9 mouse cellular contexts compared by ENCODE assay signal in genomic region chr16:25058812-25059501, GRCm38 (mm10).
DNase-seq lines count a peak whose midpoint lies in the region; ATAC-seq and TF ChIP-seq lines count a peak whose summit lies in the region.
"Had no signal": no experiment of that assay in that cellular context is flagged by ENCODE, and none has a peak within 500 bp of the region (broad histone marks: within the 10 kb centered on the region; RNA-seq: fewer than 3 reads in every experiment).

No protein-coding gene starts in this region.

- peak overlapping the region; percentile 82 for H3K4me2 ChIP-seq in heart, embryonic 12.5 days
- H3K4me2 ChIP-seq in kidney, embryonic 16.5 days (replicated peaks; ENCODE audit: low read depth, low read length): peak overlapping the region; percentile 70

- TF ChIP-seq CTCF in bone marrow macrophage, adult 2 months (IDR thresholded peaks at IDR 0.05; ENCODE audit: low read depth, low read length): no peak

- no peaks in the 10 kb centered on the region for H3K27me3 ChIP-seq in heart, embryonic 12.5 days (replicated peaks)
- no peaks in the 10 kb centered on the region for H3K27me3 ChIP-seq in kidney, embryonic 16.5 days (ENCODE audit: insufficient read depth, low read length)
- H3K27me3 ChIP-seq: CH12.LX had no signal

- peak overlapping the region; percentile 90 for H3K27ac ChIP-seq in bone marrow macrophage, adult 2 months (ENCODE audit: insufficient read depth, low read depth, low read length)
- H3K27ac ChIP-seq in heart, embryonic 12.5 days (ENCODE audit: poor library complexity, severe bottlenecking): peak overlapping the region; percentile 99
- H3K27ac ChIP-seq in kidney, embryonic 16.5 days (ENCODE audit: low read length): peak overlapping the region; percentile 98

- peak overlapping the region; percentile 74 for H3K9ac ChIP-seq in heart, embryonic 12.5 days
- peak overlapping the region; percentile 79 for H3K9ac ChIP-seq in kidney, embryonic 16.5 days (replicated peaks; ENCODE audit: low read length)

- H3K4me3 ChIP-seq in bone marrow macrophage, adult 2 months (ENCODE audit: insufficient read depth, low read length): peak overlapping the region; percentile 81
- peak overlapping the region; percentile 67 for H3K4me3 ChIP-seq in heart, embryonic 12.5 days
- peak overlapping the region; percentile 66 for H3K4me3 ChIP-seq in kidney, embryonic 16.5 days (ENCODE audit: low read length)

- under 1% methylated on average over 36 of the region's 36 CpGs for WGBS in heart, embryonic 12.5 days
- under 1% methylated on average over 36 of the region's 36 CpGs for WGBS in kidney, embryonic 16.5 days

- TF ChIP-seq POLR2A in bone marrow macrophage, adult 2 months (IDR thresholded peaks at IDR 0.05; ENCODE audit: borderline replicate concordance, low read depth, low read length): no peak

- H3K4me1 ChIP-seq in bone marrow macrophage, adult 2 months (ENCODE audit: control insufficient read depth, insufficient read depth, low read length): peaks cover 75% of the 10 kb centered on the region
- H3K4me1 ChIP-seq in heart, embryonic 12.5 days (replicated peaks): peaks cover 29% of the 10 kb centered on the region
- H3K4me1 ChIP-seq in kidney, embryonic 16.5 days (ENCODE audit: insufficient read depth, low read length): peaks cover 25% of the 10 kb centered on the region

- no peaks in the 10 kb centered on the region for H3K36me3 ChIP-seq in heart, embryonic 12.5 days
- H3K36me3 ChIP-seq in kidney, embryonic 16.5 days (ENCODE audit: insufficient read depth, low read length): no peaks in the 10 kb centered on the region

- ATAC-seq in heart, embryonic 12.5 days (ENCODE audit: insufficient number of reproducible peaks, low FRiP score): peak; percentile 94
- ATAC-seq in kidney, embryonic 16.5 days (ENCODE audit: low FRiP score, low TSS enrichment): peak; percentile 98
- ATAC-seq in monocyte, adult 5-6 weeks (replicated peaks; ENCODE audit: insufficient number of reproducible peaks, low FRiP score, low TSS enrichment, poor library complexity, severe bottlenecking): 0 out of 2 replicates have a peak, but pooled peaks have one; percentile 29

- DNase-seq in 3T3-L1 (ENCODE audit: low read depth, low spot score) (peak; percentile 99), liver (peak; percentile 77)
- DNase-seq in fat pad, adult 2 months (ENCODE audit: extremely low read depth, low read depth, low spot score): peak; percentile 92
- peak; percentile 63 to 66 for DNase-seq in spleen, postnatal 36 days (ENCODE audit: low spot score in 2 of 2)

- no peaks in the 10 kb centered on the region for H3K9me3 ChIP-seq in heart, embryonic 12.5 days (replicated peaks)
- no peaks in the 10 kb centered on the region for H3K9me3 ChIP-seq in kidney, embryonic 16.5 days (ENCODE audit: low read length)

Comparison
In these comparisons a context has a peak if more than half of its experiments do, and no peak if none do; other contexts are left out.
1. Peak in every context shown above with its lines: DNase-seq, ATAC-seq, H3K4me3 ChIP-seq and H3K27ac ChIP-seq.
2. ATAC-seq: peak in every context shown above with its lines; median percentile 98 in kidney, embryonic 16.5 days; 94 in heart, embryonic 12.5 days; 29 in monocyte, adult 5-6 weeks.